Comparison of ENCODE assay signal across 9 mouse cellular contexts in the genomic region with DNA sequence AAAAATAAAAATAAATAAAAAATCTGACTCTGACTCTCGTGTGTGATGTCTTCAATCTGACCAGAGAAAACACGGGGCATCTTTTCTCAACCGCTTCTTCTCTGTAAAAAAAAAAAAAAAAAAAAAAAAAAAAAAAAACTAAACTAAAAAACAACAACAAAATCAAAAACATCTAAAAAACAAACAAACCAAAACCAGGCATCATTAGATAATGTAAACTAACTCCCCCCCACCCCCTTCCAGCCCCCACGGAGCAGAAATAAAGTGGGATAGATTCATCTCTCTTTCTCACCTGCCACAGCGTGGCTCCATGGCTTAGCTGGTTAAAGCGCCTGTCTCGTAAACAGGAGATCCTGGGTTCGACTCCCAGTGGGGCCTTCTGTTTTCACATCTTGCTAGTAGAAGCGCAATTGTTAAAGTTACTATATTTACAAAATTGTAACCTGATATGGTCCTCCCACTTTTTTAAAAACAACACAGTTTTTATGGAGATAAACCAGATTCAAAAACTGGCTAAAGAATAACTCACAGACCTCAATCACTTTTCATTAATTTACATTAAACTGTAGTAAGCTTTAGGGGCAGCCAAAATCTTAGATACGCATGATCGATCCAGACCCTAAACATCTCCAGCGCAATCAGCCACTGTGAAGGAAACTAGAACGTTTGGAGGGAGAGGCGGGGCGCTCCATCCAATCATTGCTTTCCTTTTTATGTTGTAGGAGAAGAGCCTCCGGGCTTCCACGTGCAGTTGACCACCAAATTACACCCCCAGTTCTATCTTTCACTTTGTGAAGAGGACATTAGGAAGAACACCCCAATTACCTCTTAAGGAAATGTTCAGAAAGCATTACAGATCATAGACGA. TPM values are rescaled to one million over a fixed set of nuclear protein-coding genes. Genes with fewer than 3 reads are reported as not detected.
DNase-seq lines count a peak whose midpoint lies in the region; ATAC-seq and TF ChIP-seq lines count a peak whose summit lies in the region.
"Had no signal": no experiment of that assay in that cellular context is flagged by ENCODE, and none has a peak within 500 bp of the region (broad histone marks: within the 10 kb centered on the region; RNA-seq: fewer than 3 reads in every experiment).

No protein-coding gene starts in this region.

- TF ChIP-seq POLR2A in ES-Bruce4 (IDR thresholded peaks at IDR 0.05; ENCODE audit: insufficient read depth, low read length), result no peak
- TF ChIP-seq POLR2A in limb, embryonic 14.5 days (IDR thresholded peaks at IDR 0.05; ENCODE audit: borderline replicate concordance, extremely low read depth, insufficient read depth, insufficient read length), result no peak

- peak overlapping the region; percentile 61; the same call in 1 of the 2 replicates for H3K9ac ChIP-seq in ES-Bruce4 (ENCODE audit: low read depth, poor library complexity, severe bottlenecking)
- H3K9ac ChIP-seq in hindbrain, embryonic 13.5 days, result no peak overlapping the region
- H3K9ac ChIP-seq in limb, embryonic 14.5 days (ENCODE audit: low read depth, low read length, severe bottlenecking), result 0 out of 2 replicates have a peak overlapping the region, but pooled peaks have one; percentile 25

- H3K36me3 ChIP-seq in ES-Bruce4 (ENCODE audit: control insufficient read depth, insufficient read depth, low read length, poor library complexity, severe bottlenecking), result no peaks in the 10 kb centered on the region
- H3K36me3 ChIP-seq in hindbrain, embryonic 13.5 days, result no peaks in the 10 kb centered on the region
- no peaks in the 10 kb centered on the region for H3K36me3 ChIP-seq in limb, embryonic 14.5 days (ENCODE audit: control insufficient read depth, insufficient read depth, low read length)

- H3K4me1 ChIP-seq in ES-Bruce4 (ENCODE audit: control insufficient read depth, insufficient read depth, low read length), result no peaks in the 10 kb centered on the region
- peaks cover 16% of the 10 kb centered on the region for H3K4me1 ChIP-seq in hindbrain, embryonic 13.5 days (replicated peaks)
- peaks cover 2% of the 10 kb centered on the region; the same call in 1 of the 2 replicates for H3K4me1 ChIP-seq in limb, embryonic 14.5 days (ENCODE audit: control insufficient read depth, insufficient read depth, low read length)

- no peak overlapping the region for H3K27ac ChIP-seq in ES-Bruce4 (ENCODE audit: insufficient read depth, low read length)
- H3K27ac ChIP-seq in hindbrain, embryonic 13.5 days, result no peak overlapping the region
- H3K27ac ChIP-seq in limb, embryonic 14.5 days (replicated peaks; ENCODE audit: low read depth, low read length), result no peak overlapping the region

- no peak for TF ChIP-seq EP300 in ES-Bruce4 (IDR thresholded peaks at IDR 0.05; ENCODE audit: insufficient read depth, low read depth, low read length)

- ATAC-seq in hindbrain, embryonic 13.5 days (ENCODE audit: low FRiP score), result no peak
- no peak for ATAC-seq in limb, embryonic 14.5 days (ENCODE audit: low FRiP score, low read depth)

- DNase-seq in adrenal gland, postnatal 10 days, result peak; percentile 15
- no peak for DNase-seq in adrenal gland, adult 18-20 months (ENCODE audit: low spot score in 2 of 2)
- DNase-seq in embryo, embryonic 11 days, result peak; percentile 77
- peak; percentile 27 for DNase-seq in limb, embryonic 14.5 days (ENCODE audit: low spot score)
- peak; percentile 80 to 89 for DNase-seq in right cerebral cortex, adult 2 months (ENCODE audit: low spot score in 2 of 2)
- DNase-seq in lung, adult 18-20 months, result no peak

- peak overlapping the region; percentile 54 for H3K4me3 ChIP-seq in ES-Bruce4 (ENCODE audit: low read depth, low read length)
- peak overlapping the region; percentile 33 for H3K4me3 ChIP-seq in hindbrain, embryonic 13.5 days
- peak overlapping the region; percentile 28 for H3K4me3 ChIP-seq in limb, embryonic 14.5 days (replicated peaks; ENCODE audit: low read length)

- H3K27me3 ChIP-seq in ES-Bruce4 (ENCODE audit: control insufficient read depth, insufficient read depth, low read length, poor library complexity, severe bottlenecking), result no peaks in the 10 kb centered on the region; the same call in 1 of the 2 replicates
- H3K27me3 ChIP-seq in hindbrain, embryonic 13.5 days, result peaks cover 17% of the 10 kb centered on the region; the same call in 1 of the 2 replicates
- no peaks in the 10 kb centered on the region for H3K27me3 ChIP-seq in limb, embryonic 14.5 days (ENCODE audit: control insufficient read depth, insufficient read depth, low read length)

- no peaks in the 10 kb centered on the region for H3K9me3 ChIP-seq in ES-Bruce4 (replicated peaks; ENCODE audit: control insufficient read depth, insufficient read depth, low read length, poor library complexity, severe bottlenecking)
- H3K9me3 ChIP-seq in hindbrain, embryonic 13.5 days, result no peaks in the 10 kb centered on the region
- H3K9me3 ChIP-seq in limb, embryonic 14.5 days (ENCODE audit: control insufficient read depth, low read length), result no peaks in the 10 kb centered on the region

- WGBS in hindbrain, embryonic 13.5 days, result 14% methylated on average over 18 of the region's 18 CpGs
- WGBS in limb, embryonic 14.5 days, result 18% methylated on average over 18 of the region's 18 CpGs

- no peak for TF ChIP-seq CTCF in ES-Bruce4 (IDR thresholded peaks at IDR 0.05; ENCODE audit: low read depth, low read length)

- peak overlapping the region; percentile 50 for H3K4me2 ChIP-seq in hindbrain, embryonic 13.5 days
- H3K4me2 ChIP-seq in limb, embryonic 14.5 days (replicated peaks; ENCODE audit: low read depth, low read length, severe bottlenecking), result peak overlapping the region; percentile 41

RNA-seq across cellular contexts. Expression of a gene that starts 10.8 kb away (rescaled TPM):
- under 1 TPM in 1 of 2 experiments, not detected in 1; 0.27 TPM for total RNA-seq in adrenal gland, postnatal 10 days (2021)
- total RNA-seq in adrenal gland, adult 18-20 months (2021), result not detected
- 1.2 and 2.2 TPM in 2 replicates for polyA plus RNA-seq in ES-Bruce4 (2011; ENCODE audit: insufficient read depth, insufficient read length, low read depth, missing spikeins)
- polyA plus RNA-seq in hindbrain, embryonic 13.5 days (2015; fragmentation: Nextera tagmentation; extraction: Ambion mirVana), result not detected in 2 replicates
- 0.19 and 0.27 TPM in 2 replicates for polyA plus RNA-seq in limb, embryonic 14.5 days (2012; rRNA removed)
- 0.35 and 0.63 TPM in 2 replicates for polyA plus RNA-seq in limb, embryonic 14.5 days (2014; fragmentation: Nextera tagmentation; extraction: Ambion mirVana)
- total RNA-seq: heart, postnatal 36 days had no signal

RNA-seq across cellular contexts. Expression of a gene that starts 24.0 kb away (rescaled TPM):
- not detected for total RNA-seq in adrenal gland, postnatal 10 days (2021)
- total RNA-seq in adrenal gland, adult 18-20 months (2021), result not detected
- not detected in 2 replicates for polyA plus RNA-seq in ES-Bruce4 (2011; ENCODE audit: insufficient read depth, insufficient read length, low read depth, missing spikeins)
- not detected in 2 replicates for polyA plus RNA-seq in hindbrain, embryonic 13.5 days (2015; fragmentation: Nextera tagmentation; extraction: Ambion mirVana)
- polyA plus RNA-seq in limb, embryonic 14.5 days (2012; rRNA removed), result not detected in 2 replicates
- polyA plus RNA-seq in limb, embryonic 14.5 days (2014; fragmentation: Nextera tagmentation; extraction: Ambion mirVana), result not detected in 2 replicates
- total RNA-seq: heart, postnatal 36 days had no signal

RNA-seq across cellular contexts. Expression of a gene that starts 30.2 kb away (rescaled TPM):
- not detected for total RNA-seq in adrenal gland, postnatal 10 days (2021)
- total RNA-seq in adrenal gland, adult 18-20 months (2021), result not detected
- polyA plus RNA-seq in ES-Bruce4 (2011; ENCODE audit: insufficient read depth, insufficient read length, low read depth, missing spikeins), result not detected in 2 replicates
- polyA plus RNA-seq in hindbrain, embryonic 13.5 days (2015; fragmentation: Nextera tagmentation; extraction: Ambion mirVana), result not detected in 2 replicates
- polyA plus RNA-seq in limb, embryonic 14.5 days (2012; rRNA removed), result 0.05 and 0.29 TPM in 2 replicates
- polyA plus RNA-seq in limb, embryonic 14.5 days (2014; fragmentation: Nextera tagmentation; extraction: Ambion mirVana), result not detected in 2 replicates
- total RNA-seq: heart, postnatal 36 days had no signal

RNA-seq across cellular contexts. Expression of a gene that starts 39.9 kb away (rescaled TPM):
- 1 to 10 TPM; 7.7 to 9.5 TPM for total RNA-seq in adrenal gland, postnatal 10 days (2021)
- total RNA-seq in adrenal gland, adult 18-20 months (2021), result 1 to 10 TPM; 9.5 to 9.8 TPM
- 15.6 and 17.9 TPM in 2 replicates for polyA plus RNA-seq in ES-Bruce4 (2011; ENCODE audit: insufficient read depth, insufficient read length, low read depth, missing spikeins)
- polyA plus RNA-seq in hindbrain, embryonic 13.5 days (2015; fragmentation: Nextera tagmentation; extraction: Ambion mirVana), result 13.5 and 15.5 TPM in 2 replicates
- 7.0 and 9.7 TPM in 2 replicates for polyA plus RNA-seq in limb, embryonic 14.5 days (2012; rRNA removed)
- 11.2 and 11.4 TPM in 2 replicates for polyA plus RNA-seq in limb, embryonic 14.5 days (2014; fragmentation: Nextera tagmentation; extraction: Ambion mirVana)

Comparison
In these comparisons a context has a peak if more than half of its experiments do, and no peak if none do; other contexts are left out.
1. DNase-seq: peak in adrenal gland, postnatal 10 days (single experiment), embryo, embryonic 11 days (single experiment), limb, embryonic 14.5 days (single experiment) and right cerebral cortex, adult 2 months (2 of 2); none in adrenal gland, adult 18-20 months (0 of 2) and lung, adult 18-20 months (0 of 2).
2. Peak in every context shown above with its lines, with median percentiles within 50 percentile points of each other: H3K4me3 ChIP-seq.